Mouse (Mus musculus) hindbrain, embryonic 15.5 days (tissue): Measurements from ENCODE around the gene Trappc6b. TPM values are rescaled to one million over a fixed set of nuclear protein-coding genes. Genes with fewer than 3 reads are reported as not detected.
"Not testable (repeated sequence)": the region's sequence is repeated elsewhere in the genome, so short reads cannot be mapped to it uniquely, and the experiment has no call there.

Experiments used
- ATAC-seq: fragments of 200-750 bp; cut with Nextera tagmentation; 2 replicates; pipeline ENCODE4 v1.8.0; 2017; ENCODE audit warnings: low read depth, moderate number of reproducible peaks, moderate TSS enrichment; ENCODE audit not compliant: low FRiP score
- H3K27ac ChIP-seq: fragments of 300-500 bp; sonication (generic); replicated peaks from 2 replicates; pipeline ENCODE4 v1.5.1; 2015; ENCODE audit warnings: mild to moderate bottlenecking, inconsistent platforms
- H3K27me3 ChIP-seq: fragments of 300-500 bp; sonication (generic); 2 replicates; pipeline ENCODE4 v1.6.1; 2015; ENCODE audit warnings: control low read depth, inconsistent platforms
- H3K36me3 ChIP-seq: fragments of 300-500 bp; sonication (generic); 2 replicates; pipeline ENCODE4 v1.6.1; 2015; ENCODE audit warnings: control low read depth, inconsistent platforms
- H3K4me1 ChIP-seq: fragments of 300-500 bp; sonication (generic); replicated peaks from 2 replicates; pipeline ENCODE4 v1.6.1; 2015; ENCODE audit warnings: control low read depth, inconsistent platforms
- H3K4me2 ChIP-seq: fragments of 300-500 bp; sonication (generic); 2 replicates; pipeline ENCODE4 v1.6.1; 2015; ENCODE audit warnings: moderate library complexity, mild to moderate bottlenecking, inconsistent platforms
- H3K4me3 ChIP-seq: fragments of 300-500 bp; sonication (generic); 2 replicates; pipeline ENCODE4 v1.5.1; 2015; ENCODE audit warnings: mild to moderate bottlenecking, inconsistent platforms
- H3K9ac ChIP-seq: fragments of 300-500 bp; sonication (generic); 2 replicates; pipeline ENCODE4 v1.6.1; 2015; ENCODE audit warnings: inconsistent platforms
- H3K9me3 ChIP-seq: fragments of 300-500 bp; sonication (generic); 2 replicates; pipeline ENCODE4 v1.6.1; 2016; ENCODE audit warnings: control low read depth, inconsistent platforms
- WGBS: fragments of 180-500 bp; shearing (Covaris S2); methylation state at CpG from one replicate; pipeline ENCODE4 v1.1.7; 2015; 5-methylcytosine and 5-hydroxymethylcytosine counted together
- polyA plus RNA-seq: library from polyadenylated mRNA; unstranded; fragments of >200 nt; fragmentation: Nextera tagmentation; extraction: Ambion mirVana; gene quantifications from 2 replicates; pipeline ENCODE4 v1.2.1, GENCODE M21; 2015

Trappc6b gene
- polyA plus RNA-seq, 1 experiment from 2014 or later = 153 TPM

GRCm38 (mm10) chr12:59074052-59074451 lies 12.8 kb upstream of the Trappc6b start:
- WGBS = 83% methylated on average over 3 of the region's 3 CpGs
- no peak overlapping the region for H3K4me3 ChIP-seq
- no peak overlapping the region for H3K4me2 ChIP-seq
- H3K36me3 ChIP-seq = peaks cover 42% of the 10 kb centered on the region
- H3K9ac ChIP-seq = no peak overlapping the region
- H3K27me3 ChIP-seq = no peaks in the 10 kb centered on the region
- no peak overlapping the region for H3K27ac ChIP-seq
- no peaks in the 10 kb centered on the region for H3K9me3 ChIP-seq
- ATAC-seq = 0 out of 2 replicates have a peak, but pooled peaks have one; percentile 15
- no peaks in the 10 kb centered on the region for H3K4me1 ChIP-seq

GRCm38 (mm10) chr12:59072286-59072685 lies 11.0 kb upstream of the Trappc6b start:
- no peak overlapping the region for H3K27ac ChIP-seq
- H3K36me3 ChIP-seq = peaks cover 50% of the 10 kb centered on the region
- WGBS = 92% methylated on average over 11 of the region's 11 CpGs
- H3K4me2 ChIP-seq = no peak overlapping the region
- no peak overlapping the region for H3K9ac ChIP-seq
- H3K4me3 ChIP-seq = no peak overlapping the region
- ATAC-seq = no peak
- peaks cover 10% of the 10 kb centered on the region for H3K4me1 ChIP-seq
- no peaks in the 10 kb centered on the region for H3K9me3 ChIP-seq
- no peaks in the 10 kb centered on the region for H3K27me3 ChIP-seq

GRCm38 (mm10) chr12:59068791-59069190 lies 7.5 kb upstream of the Trappc6b start:
- WGBS = 94% methylated on average over 13 of the region's 13 CpGs
- no peak overlapping the region for H3K4me3 ChIP-seq
- no peak overlapping the region for H3K27ac ChIP-seq
- no peak overlapping the region for H3K4me2 ChIP-seq
- peaks cover 15% of the 10 kb centered on the region for H3K4me1 ChIP-seq
- no peaks in the 10 kb centered on the region for H3K9me3 ChIP-seq
- no peaks in the 10 kb centered on the region for H3K27me3 ChIP-seq
- H3K9ac ChIP-seq = no peak overlapping the region
- peaks cover 43% of the 10 kb centered on the region for H3K36me3 ChIP-seq
- ATAC-seq = no peak

GRCm38 (mm10) chr12:59067095-59067494 lies 5.8 kb upstream of the Trappc6b start:
- Histone ChIP-seq H3K27me3 (no peaks in the 10 kb centered on the region), H3K9me3 (no peaks in the 10 kb centered on the region), H3K4me1 (peaks cover 15% of the 10 kb centered on the region), H3K9ac (peak overlapping the region; percentile 82), H3K36me3 (peaks cover 36% of the 10 kb centered on the region), H3K4me2 (peak overlapping the region; percentile 75), H3K27ac (peak overlapping the region; percentile 96), H3K4me3 (peak overlapping the region; percentile 95)
- under 1% methylated on average over 38 of the region's 41 CpGs for WGBS
- ATAC-seq = peak; percentile 57

GRCm38 (mm10) chr12:59066448-59067077 lies 5.3 kb upstream of the Trappc6b start, which contains the start of gene Pnn:
TSS of gene Pnn (plus strand) at chr12:59066884.
- H3K27me3 ChIP-seq = no peaks in the 10 kb centered on the region
- peak within 1 kb of the TSS; percentile 95 for H3K4me3 ChIP-seq
- H3K9ac ChIP-seq = peak within 1 kb of the TSS; percentile 82
- peak within 1 kb of the TSS; percentile 75 for H3K4me2 ChIP-seq
- H3K9me3 ChIP-seq = no peaks in the 10 kb centered on the region
- ATAC-seq = peak; percentile 100
- under 1% methylated on average over 42 of the region's 43 CpGs for WGBS
- H3K27ac ChIP-seq = peak within 1 kb of the TSS; percentile 96
- peaks cover 15% of the 10 kb centered on the region for H3K4me1 ChIP-seq
- peaks cover 31% of the 10 kb centered on the region for H3K36me3 ChIP-seq

- WGBS = 81% methylated on average over 3 of the region's 3 CpGs
- H3K9ac ChIP-seq = peak overlapping the region; percentile 59; the same call in 1 of the 2 replicates
These were observed 4.5 kb upstream of the Trappc6b start for GRCm38 (mm10) chr12:59065776-59066175.

GRCm38 (mm10) chr12:59064837-59065236 lies 3.6 kb upstream of the Trappc6b start:
- Histone ChIP-seq H3K27me3 (no peaks in the 10 kb centered on the region), H3K36me3 (peaks cover 14% of the 10 kb centered on the region), H3K4me1 (peaks cover 22% of the 10 kb centered on the region), H3K4me3 (no peak overlapping the region), H3K27ac (no peak overlapping the region), H3K4me2 (no peak overlapping the region), H3K9me3 (no peaks in the 10 kb centered on the region), H3K9ac (no peak overlapping the region)
- no peak for ATAC-seq
- WGBS = 89% methylated on average over 8 of the region's 8 CpGs

More at GRCm38 (mm10) chr12:59065776-59066175, 4.5 kb upstream of the Trappc6b start:
- peak overlapping the region; percentile 75 for H3K4me2 ChIP-seq
- peak overlapping the region; percentile 95 for H3K4me3 ChIP-seq
- peak overlapping the region; percentile 96 for H3K27ac ChIP-seq
- peaks cover 15% of the 10 kb centered on the region for H3K4me1 ChIP-seq
- ATAC-seq = no peak
- no peaks in the 10 kb centered on the region for H3K9me3 ChIP-seq
- peaks cover 23% of the 10 kb centered on the region for H3K36me3 ChIP-seq
- no peaks in the 10 kb centered on the region for H3K27me3 ChIP-seq

GRCm38 (mm10) chr12:59060322-59060721 lies 950 bp downstream of the Trappc6b start:
- Histone ChIP-seq H3K27ac (peak overlapping the region; percentile 99), H3K36me3 (peaks cover 3% of the 10 kb centered on the region; the same call in 1 of the 2 replicates), H3K4me1 (peaks cover 32% of the 10 kb centered on the region), H3K9ac (peak overlapping the region; percentile 93), H3K4me3 (peak overlapping the region; percentile 81), H3K4me2 (peak overlapping the region; percentile 87), H3K27me3 (no peaks in the 10 kb centered on the region), H3K9me3 (no peaks in the 10 kb centered on the region)
- 70% methylated on average over 4 of the region's 4 CpGs for WGBS
- no peak for ATAC-seq

GRCm38 (mm10) chr12:59058242-59058641 lies 3.0 kb downstream of the Trappc6b start:
- not testable (repeated sequence) for H3K4me2 ChIP-seq, H3K36me3 ChIP-seq, H3K9ac ChIP-seq, H3K27ac ChIP-seq, H3K27me3 ChIP-seq, ATAC-seq, H3K9me3 ChIP-seq, H3K4me3 ChIP-seq
- 96% methylated on average over 5 of the region's 5 CpGs for WGBS
- peaks cover 32% of the 10 kb centered on the region for H3K4me1 ChIP-seq

GRCm38 (mm10) chr12:59056222-59056621 lies 5.0 kb downstream of the Trappc6b start:
- H3K9ac ChIP-seq = no peak overlapping the region
- peaks cover 3% of the 10 kb centered on the region for H3K36me3 ChIP-seq
- H3K4me2 ChIP-seq = no peak overlapping the region
- no peak overlapping the region for H3K4me3 ChIP-seq
- WGBS = 98% methylated on average over 11 of the region's 11 CpGs
- no peak for ATAC-seq
- H3K27ac ChIP-seq = no peak overlapping the region
- H3K4me1 ChIP-seq = peaks cover 32% of the 10 kb centered on the region
- H3K27me3 ChIP-seq = no peaks in the 10 kb centered on the region
- no peaks in the 10 kb centered on the region for H3K9me3 ChIP-seq

- no peak overlapping the region for H3K4me3 ChIP-seq
- peaks cover 3% of the 10 kb centered on the region for H3K36me3 ChIP-seq
- ATAC-seq = no peak
- WGBS = 94% methylated on average over 4 of the region's 4 CpGs
- H3K27me3 ChIP-seq = no peaks in the 10 kb centered on the region
- H3K9me3 ChIP-seq = no peaks in the 10 kb centered on the region
- H3K27ac ChIP-seq = no peak overlapping the region
- peaks cover 29% of the 10 kb centered on the region for H3K4me1 ChIP-seq
- H3K9ac ChIP-seq = no peak overlapping the region
- no peak overlapping the region for H3K4me2 ChIP-seq
These were observed 5.9 kb downstream of the Trappc6b start for GRCm38 (mm10) chr12:59055196-59055850.

GRCm38 (mm10) chr12:59053976-59054375 lies 7.3 kb downstream of the Trappc6b start:
- Histone ChIP-seq H3K27me3 (no peaks in the 10 kb centered on the region), H3K9ac (no peak overlapping the region), H3K27ac (no peak overlapping the region), H3K36me3 (peaks cover 3% of the 10 kb centered on the region), H3K4me1 (peaks cover 16% of the 10 kb centered on the region), H3K4me3 (no peak overlapping the region), H3K4me2 (no peak overlapping the region), H3K9me3 (no peaks in the 10 kb centered on the region)
- no peak for ATAC-seq
